Mouse (Mus musculus) lung, postnatal 14 days (tissue): ENCODE results near the gene Neurl1b.

Experiments
- DNase-seq: peaks from one replicate; pipeline ENCODE4 v3.0.0; 2021

The Neurl1b gene

DNA sequence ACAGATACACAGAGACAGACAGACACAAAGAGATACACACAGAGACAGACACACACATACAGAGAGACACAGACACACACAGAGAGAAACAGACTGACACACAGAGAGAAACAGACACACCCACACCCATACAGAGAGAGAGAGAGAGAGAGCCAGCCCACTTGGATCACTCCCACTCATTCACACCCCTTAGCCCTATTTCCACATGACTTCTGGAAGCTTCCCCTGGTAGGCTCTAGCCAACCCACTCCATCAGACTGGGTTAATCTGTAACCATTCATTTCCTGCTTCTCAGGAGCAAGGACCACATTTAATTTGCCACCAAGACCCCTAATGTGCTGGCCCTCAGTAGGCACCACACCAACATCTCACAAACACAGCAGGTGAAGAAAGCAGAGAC lies 42.9 kb downstream of the Neurl1b start:
- no peak for DNase-seq

DNA sequence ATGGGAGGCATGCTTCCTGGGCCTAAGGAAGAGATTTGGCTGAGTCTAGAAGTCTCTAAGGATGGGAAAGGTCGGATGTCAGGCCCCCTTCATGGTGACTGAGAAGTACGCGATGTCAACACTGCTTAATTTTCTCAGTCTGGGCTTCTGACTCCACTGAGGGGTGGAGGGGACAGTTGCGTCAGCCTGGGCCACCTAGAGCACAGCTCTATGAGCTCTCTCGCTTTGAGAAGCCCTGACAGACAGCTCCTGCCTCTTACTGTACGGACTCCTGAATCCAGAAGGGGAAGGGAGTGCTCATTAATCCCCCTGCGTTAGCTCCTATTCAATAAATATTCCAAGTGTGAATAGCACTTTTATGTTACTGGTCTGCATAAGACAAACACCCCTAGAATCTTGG lies 43.4 kb downstream of the Neurl1b start:
- DNase-seq = no peak

DNA sequence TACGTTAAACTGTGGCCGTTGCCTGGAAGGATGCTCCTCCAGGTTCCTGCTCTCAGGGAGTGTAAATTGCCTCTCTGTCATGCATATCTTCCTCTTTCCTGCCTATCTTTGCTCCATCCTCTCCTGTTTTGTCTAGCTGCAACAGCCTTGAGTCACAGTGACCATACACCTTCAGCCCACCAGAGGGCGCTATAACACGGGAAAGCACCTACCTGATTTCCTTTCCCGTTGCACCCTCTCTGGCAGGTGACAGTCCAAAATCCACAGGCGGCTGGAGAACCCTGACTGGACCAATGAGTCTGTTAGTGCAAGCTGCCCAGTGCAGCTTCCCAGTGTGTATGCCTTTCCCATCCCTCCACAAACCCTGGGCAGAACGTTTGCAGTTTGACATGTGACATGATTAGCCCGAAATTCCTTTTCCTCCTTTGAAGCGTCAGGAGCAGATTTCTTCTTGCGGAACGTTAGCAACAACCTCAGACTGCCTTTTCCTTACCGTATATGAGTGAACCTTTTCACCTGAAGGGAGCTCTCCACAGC lies 48.1 kb downstream of the Neurl1b start:
- DNase-seq = peak; percentile 88

DNA sequence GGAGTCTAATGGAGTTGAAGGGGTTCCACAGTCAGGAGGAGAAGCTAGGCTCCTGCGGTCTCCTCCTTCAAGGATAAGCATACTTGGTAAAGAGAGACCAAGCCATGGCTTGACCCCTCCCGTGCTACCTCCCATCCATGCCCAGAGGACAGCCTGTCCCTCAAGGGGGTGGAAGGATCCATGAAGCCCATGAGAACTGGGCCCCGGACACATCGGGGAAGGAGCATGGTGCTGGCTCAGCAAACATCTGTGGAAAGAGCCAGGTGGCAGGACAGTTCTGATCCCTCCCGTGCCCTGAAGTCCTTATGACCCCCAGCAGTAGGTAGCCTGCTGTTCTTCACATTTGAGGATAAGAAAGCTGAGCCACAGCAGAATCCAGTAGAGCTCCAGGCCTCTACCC lies 48.8 kb downstream of the Neurl1b start:
- DNase-seq = no peak

DNA sequence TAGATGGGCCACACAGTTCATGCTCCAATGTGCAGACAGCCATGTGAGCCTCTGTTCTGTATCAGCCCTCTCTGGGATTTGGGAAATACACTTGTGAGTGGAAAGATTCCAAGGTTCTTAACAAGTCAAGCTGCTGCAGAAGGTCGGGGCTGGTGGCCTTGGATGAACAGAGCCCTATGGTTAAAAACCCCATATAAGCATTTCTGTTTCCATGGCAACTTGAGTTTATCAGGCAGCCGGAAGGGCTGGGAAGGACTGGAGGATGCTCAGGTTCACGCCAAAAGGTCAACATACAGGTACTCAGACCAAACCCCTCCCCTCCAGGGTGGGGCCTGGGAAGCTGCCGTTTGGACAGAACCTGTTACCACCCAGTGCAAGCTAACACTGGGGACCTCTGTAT lies 49.4 kb downstream of the Neurl1b start:
- DNase-seq = no peak

DNA sequence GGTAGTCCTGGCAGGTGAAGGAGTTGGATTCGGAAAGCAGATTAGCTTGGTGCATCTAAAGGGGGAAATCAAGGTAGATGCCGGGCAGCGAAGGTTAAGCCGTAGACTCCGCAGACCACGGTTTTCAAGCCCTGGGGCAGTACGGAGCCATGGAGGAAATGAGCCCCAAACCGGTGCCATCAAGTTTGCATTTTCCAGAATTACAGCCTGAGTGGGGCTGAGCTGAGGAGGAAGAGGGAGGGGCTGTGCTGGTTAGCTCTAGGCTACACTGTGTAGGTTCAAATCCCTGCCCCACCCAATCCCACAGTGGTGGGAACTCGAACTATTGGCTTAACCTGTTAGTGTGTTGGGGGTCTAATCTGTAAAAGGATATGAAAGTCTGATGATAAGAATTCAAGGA lies 49.9 kb downstream of the Neurl1b start:
- DNase-seq = no peak

DNA sequence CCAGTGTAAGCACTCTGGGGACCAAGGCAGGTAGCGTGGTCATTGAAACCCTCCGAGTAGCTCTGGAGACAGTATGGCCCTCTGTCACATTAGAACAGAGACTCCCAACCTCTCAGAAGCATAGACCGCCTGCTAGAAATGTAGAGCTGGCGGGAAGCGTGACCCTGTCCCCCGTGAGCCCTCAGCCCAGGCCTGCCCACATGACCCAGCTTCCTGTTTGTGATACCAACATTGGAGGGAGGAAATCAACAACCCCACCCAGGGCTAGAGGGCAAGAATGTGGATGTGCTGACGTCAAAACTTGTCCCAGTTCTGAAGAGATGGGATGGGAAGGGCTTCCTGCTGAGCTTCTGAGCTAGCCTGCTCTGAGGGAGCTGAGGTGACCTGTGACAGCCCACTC lies 50.3 kb downstream of the Neurl1b start:
- DNase-seq = peak; percentile 71

DNA sequence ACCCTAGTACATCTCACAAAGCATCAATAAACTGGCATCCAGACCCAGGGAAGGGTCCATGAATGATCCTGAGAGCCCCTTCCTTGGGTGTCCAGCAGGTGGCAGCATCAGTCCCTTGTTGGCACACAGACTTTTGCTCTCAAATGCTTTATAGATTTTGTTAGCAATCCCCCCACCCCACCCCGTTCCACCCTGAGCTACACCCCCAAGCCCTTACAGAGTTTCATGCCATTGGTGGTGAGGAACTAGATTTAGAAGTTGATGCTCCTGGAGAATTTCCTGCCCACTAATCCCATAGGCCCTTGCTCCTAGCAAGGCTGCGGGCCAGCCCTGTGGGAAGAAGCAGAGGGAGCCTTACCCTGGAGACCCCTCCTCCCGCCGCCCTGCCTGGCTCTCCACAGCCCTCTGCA lies 52.1 kb downstream of the Neurl1b start:
- DNase-seq = peak; percentile 92

DNA sequence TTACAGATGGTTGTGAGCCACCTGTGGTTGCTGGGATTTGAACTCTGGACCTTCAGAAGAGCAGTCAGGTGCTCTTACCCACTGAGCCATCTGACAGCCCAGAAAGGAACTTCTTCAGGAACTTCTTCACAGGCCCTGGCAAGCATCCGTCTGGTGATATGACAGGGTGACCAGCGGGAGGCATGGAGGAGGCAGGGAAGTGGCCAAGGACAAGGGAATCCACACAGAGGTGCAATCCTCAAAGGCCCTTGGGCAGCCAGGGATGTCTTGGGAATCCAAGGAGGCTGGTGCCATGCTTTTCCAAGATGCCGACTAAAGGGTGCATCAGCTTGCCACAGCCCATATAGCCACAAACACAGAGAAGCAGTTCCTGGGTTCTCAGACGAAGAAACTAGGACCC lies 53.0 kb downstream of the Neurl1b start:
- no peak for DNase-seq

DNA sequence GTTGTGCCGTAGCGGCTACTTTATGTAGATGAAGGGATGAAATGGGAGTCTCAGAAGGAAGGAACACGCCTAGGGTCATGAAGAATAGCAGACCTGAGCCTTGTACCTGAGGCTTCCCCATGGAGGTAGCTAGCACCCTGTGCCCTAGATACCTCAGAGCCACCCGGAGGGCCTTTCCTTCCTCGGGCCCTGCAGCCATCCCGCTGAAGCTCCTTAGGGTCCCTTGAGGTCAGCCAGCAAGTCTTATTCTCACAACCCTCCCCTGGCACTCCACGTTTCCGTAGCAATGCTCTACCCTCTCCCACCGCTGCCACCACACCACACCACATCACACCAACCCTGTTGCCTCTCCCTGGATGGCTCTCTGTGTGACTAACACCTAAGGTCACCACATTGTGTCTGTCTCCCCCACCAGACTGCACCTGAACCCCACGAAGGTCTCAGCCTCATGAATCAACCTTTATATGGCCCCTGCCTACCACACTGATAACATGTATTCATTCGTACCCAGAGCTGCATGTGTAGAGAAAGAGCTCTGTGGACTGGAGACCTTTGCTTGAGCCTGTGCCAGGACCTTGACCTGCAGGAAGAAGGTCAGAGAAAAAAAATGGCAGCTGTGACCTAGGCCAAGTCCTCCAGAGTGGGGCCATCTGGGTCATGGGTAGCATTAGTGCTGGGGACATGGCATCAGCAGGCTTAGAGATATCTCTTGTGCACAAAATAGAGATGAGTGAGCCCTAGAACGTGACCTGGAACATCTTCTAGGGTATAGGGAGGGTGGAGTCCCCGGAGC lies 53.7 kb downstream of the Neurl1b start:
- DNase-seq = no peak

DNA sequence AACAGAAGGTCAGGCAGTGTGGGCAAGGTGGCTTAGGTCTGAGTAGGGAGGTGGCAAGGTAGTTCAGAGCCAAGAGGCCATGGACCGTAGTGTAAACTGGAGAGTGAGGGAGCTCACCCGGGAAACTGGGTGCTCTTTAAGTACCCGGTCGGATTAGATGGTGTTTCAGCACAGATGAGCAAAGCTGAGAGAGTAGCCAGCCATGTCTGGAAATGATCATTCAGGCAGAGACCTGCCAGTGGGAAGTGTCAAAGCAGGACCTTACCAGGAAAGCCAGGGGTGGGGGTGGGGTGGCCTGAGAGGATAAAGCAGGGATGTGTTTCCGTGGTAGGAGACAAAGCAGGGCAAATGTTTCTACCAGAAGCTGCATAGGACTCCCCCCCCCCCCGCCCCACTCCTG lies 62.2 kb downstream of the Neurl1b start:
- no peak for DNase-seq

DNA sequence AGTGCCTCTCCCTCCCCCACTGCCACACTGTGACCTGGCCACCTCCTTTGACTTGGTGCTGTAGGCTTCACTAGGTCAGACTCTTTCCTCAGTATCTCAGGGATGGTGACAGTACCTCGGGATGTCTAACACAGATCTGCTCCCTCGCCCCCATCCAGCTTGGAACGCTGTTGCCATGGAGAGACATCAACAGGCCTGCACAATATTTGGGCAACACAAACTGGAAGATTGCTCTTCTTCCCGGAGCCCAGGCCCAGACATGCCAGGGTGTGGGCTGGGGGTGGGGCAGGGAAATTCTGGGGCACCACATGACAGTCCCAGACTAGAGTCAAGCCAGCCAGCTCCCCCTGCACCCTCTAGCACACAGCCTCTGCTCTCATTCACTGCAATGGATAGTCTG lies 64.0 kb downstream of the Neurl1b start:
- DNase-seq = no peak

DNA sequence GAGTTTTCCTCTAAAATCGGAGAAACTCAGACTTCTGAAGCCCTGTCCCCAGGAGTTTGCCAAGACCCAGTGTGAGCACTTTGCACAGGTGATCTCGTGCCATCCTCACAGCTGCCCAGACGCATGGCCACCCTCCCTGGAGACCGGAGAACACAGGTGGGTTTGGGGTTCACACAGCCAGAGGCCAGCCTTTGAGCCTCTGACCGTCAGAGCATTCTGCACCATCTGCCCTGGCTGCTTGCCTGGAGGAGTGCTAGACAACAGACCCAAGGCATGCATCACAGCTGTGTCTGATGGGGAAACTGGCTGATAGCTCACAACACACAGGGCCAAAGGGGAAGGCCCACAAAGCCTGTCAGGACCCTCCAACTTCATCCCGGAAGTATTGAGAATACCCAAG lies 65.0 kb downstream of the Neurl1b start:
- peak; percentile 58 for DNase-seq

DNA sequence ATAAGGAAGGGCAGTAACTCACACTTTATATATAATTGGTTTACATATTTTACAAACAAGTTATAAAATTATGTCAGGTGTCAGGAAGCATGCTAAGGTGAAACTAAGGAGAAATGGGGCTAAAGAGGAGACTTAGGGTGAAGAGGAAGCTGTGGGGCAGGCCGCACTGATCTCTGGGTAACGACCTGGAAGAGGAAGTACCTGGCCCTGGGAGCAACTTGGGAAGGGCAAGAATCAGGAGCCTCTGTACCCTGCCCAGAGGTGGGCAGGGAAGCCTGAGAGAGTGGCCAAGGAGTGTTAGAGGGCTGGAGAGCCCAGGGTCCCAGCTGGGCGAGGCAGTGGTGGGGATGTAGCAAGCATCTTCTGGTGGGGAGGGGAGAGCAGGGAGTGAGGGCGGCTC lies 66.3 kb downstream of the Neurl1b start:
- DNase-seq = no peak

DNA sequence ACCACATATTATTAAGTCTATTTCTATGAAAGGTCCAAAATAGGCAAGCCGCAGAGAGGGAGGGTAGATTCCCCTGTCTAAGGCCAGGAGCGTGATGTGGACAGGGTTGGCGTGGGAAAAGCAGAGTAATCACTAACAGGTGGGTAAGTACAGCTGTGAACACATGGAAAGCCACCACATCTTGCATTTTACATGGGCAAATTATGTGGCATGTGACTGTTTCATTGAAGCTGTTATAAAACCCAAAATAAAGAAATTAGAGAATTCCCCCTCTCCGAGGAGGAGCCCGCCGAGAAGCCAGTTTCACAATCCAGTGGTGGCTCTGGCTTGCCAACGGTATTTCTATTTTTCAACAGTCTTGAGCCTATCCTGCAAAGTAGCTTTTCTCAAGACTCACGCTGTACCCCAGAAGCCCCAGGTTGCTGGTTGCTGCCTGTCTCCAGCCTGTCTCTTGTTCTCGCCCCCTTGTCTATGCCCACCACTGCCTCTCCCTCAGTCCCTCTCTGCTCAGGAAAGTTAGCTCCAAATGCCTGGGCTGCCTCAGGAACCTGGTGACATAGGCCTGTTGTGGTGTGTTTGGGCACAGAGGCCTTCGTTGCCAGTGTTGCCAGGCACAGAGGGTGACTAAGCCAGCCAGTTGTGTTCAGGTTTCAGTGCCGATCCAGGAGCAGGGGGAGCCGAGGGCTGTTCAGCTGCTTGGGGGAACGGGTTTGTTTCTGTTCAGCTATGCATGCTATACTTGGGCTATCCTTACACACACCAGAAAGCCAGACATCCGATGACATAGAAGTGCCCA lies 70.2 kb downstream of the Neurl1b start:
- DNase-seq = no peak

DNA sequence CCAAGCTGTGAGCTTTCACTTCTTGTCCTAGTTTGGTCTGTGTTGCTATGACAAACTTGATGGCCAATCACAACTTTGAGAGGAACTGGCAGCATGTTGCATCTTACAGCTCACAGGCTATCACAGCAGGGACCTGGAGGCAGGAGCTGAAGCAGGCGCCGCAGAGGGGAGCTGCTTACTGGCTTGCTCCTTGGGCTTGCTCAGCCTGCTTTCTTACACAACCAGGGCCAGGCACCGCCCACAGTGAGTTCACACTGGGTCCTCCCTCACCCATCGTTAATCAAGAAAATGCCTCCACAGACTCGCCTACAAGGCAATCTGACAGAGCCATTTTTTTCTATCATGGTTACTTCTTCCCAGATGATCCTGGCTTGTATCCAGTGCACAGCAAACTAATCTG lies 72.6 kb downstream of the Neurl1b start:
- peak; percentile 47 for DNase-seq

DNA sequence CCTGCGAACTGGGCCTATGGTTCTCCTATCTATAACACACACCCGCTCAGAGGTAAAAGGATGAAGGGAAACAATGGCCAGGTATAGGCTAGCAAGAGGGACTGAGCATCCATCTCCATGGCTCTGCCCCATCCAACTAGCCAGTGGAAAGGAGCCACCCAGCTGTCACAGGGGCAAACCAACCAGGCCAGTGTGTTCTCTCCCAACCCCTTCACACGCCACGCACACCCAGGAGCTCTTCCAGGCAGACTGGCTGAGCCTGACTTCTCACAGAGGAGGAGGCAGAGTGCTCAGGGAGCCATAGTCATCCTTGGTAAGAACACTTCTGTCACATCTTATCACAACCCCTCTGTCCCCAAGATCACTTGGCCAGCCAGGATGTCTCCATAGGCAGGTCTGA lies 73.3 kb downstream of the Neurl1b start:
- no peak for DNase-seq

DNA sequence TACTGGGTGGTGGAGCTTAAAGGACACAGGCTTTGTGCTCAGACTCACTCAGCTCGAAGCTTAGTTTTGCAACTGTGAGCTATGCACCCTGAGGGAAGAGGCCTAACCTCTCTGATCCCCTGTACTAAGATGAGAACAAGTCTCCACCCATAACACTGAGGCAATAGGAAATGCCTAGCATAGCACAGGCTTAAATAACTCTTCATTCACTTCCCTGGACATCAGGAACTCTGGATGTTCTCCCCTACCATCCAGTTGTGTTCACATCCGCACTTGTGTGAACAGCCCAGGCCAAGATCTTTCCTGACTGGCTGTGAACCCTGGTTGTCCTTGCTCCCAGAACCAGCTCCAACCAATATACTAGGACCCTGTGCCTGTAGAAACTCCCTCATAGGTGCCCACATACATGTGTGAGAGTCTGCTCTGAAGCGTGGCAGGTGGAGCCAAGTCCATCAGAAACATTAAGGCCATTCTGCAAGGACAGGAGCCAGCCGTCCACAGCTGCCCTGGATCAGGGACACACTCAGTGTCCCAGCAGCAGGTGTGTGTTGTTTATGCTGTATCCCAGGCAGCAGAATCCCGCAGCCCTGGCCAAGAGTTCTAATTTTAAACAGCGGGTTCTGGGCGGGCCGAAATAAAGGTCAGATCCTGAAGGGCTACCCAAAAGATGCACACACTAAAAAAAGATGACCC lies 74.2 kb downstream of the Neurl1b start:
- DNase-seq = peak; percentile 59

DNA sequence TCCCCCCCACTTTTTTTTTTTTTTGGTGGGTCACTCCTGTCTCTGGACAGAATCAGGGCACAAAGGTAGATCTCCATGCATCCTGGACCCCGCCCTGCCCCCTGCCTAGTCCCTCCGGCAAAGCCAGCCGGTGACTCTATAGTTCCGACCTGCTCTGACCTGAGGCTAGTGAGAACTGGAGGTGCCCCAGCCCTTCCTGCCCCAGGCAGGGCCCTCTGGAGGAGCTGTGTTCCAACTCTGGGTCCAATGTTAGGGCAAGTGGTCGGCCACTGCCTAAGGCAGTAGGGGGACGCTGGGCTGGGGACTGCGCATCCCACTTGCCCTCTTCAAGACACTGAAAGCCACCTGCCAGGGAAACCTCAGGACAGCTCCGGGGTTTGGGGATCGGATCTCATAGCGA lies 75.4 kb downstream of the Neurl1b start:
- no peak for DNase-seq

DNA sequence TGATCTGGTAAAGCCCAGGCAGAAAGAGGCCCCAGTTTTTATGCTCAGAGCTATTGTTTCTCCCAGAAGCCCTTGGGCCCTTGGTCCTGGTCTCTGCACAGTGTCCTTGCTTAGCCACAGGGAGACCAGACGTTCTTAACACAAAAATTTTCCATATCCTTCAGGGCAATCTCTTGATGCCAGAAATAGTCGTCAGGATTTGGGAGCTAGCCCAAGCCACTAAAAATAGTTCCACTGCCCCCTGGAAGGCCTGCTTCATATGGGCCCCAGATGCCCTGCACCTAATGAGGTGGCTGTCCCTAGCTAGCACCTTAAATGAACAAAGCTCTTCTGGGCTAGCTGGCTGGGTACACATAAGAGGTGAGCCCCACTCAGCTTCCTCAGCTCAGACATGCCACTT lies 76.3 kb downstream of the Neurl1b start:
- peak; percentile 41 for DNase-seq

DNA sequence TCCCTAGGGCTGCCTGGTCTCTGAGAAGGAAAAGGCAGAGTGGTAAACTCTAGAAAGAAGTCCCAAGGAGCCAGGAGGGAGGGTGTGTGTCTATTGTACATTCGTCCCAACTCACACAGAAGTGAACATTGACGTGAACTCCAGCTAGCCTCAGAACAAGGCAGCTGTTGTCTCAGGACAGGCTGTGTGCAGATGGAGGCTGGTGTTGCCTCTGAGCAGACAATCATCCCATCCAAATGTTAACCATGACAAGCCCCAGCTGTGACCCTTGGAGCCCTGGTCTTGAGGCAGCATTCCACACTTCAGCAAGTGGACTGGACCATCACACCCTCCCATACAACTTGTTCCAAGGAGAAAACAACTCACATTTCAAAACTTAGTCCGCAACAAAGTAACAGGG lies 77.6 kb downstream of the Neurl1b start:
- DNase-seq = peak; percentile 63

DNA sequence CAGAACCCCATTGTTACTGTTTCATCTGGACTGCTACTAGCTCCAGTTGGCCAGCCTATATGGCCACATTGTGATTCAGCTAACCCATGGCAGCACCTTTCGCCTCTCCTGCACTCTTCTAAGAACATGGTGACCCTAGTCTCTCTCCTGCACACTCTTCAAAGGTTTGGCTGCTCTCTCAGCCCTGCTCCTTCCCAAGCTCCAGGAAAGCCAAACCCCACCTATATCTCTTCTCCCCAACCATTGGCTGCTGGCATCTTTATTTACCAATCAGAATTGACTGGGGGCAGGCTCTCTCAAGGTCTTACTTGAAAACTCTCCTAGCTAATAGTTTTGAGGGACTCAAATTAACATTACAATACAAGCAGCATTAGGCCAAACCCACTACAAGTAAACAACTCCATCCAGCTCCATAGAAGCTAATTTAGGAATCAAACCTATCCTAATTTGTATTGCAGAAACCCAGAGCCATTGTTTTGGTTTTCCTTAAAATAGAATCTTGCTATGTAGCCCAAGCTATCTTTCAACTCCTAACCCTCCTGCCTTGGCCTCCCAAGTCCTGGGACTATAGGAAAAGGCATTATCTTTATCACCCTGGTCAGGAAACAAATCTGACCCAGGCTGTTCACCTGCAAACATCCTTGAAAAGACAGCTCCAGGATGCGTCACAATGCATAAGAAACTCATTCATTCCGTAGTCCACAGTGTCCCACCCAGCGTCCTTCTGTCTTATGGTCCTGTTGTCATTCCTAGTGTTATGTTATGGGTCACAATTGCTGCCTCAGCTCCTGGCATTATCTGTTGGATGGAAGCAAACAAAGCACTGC lies 80.2 kb downstream of the Neurl1b start:
- DNase-seq = no peak
